Mouse (Mus musculus): ENCODE results near the gene Susd1.

DNA sequence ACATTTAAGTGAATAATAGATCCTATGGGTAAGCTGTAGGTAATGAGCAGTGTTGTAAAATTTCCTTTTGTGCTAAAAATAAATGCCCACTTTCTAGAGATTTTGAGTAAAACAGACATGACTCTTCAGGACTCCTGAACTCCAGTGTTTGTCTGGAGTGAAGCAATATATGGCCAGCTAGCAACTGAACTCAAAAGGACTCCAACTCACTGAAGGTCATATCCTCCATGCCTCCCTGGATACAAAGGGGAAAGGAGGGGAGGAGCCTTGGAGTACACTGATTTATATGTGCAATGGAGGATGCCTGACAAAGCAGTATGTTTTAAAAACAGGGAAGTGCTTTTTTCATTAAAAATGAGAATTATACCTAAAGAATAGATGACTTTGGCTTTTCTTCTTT is 32.9 kb upstream of the Susd1 start:
- TF ChIP-seq CTCF (IDR thresholded peaks at IDR 0.05; ENCODE audit: low read depth, low read length) (no peak), POLR2A (IDR thresholded peaks at IDR 0.05; ENCODE audit: insufficient read depth, low read length) (no peak)
